19 mouse cellular contexts compared by ENCODE assay signal in genomic region chr9:34492121-34492520, GRCm38 (mm10). TPM values are rescaled to one million over a fixed set of nuclear protein-coding genes. Genes with fewer than 3 reads are reported as not detected.
DNase-seq lines count a peak whose midpoint lies in the region; ATAC-seq and TF ChIP-seq lines count a peak whose summit lies in the region.
"Had no signal": no experiment of that assay in that cellular context is flagged by ENCODE, and none has a peak within 500 bp of the region (broad histone marks: within the 10 kb centered on the region; RNA-seq: fewer than 3 reads in every experiment).

No protein-coding gene starts in this region.

- peaks cover 19% of the 10 kb centered on the region; the same call in 1 of the 2 replicates for H3K27me3 ChIP-seq in hindbrain, embryonic 14.5 days (ENCODE audit: control insufficient read depth, insufficient read depth, low read length)
- H3K27me3 ChIP-seq in hindbrain, embryonic 10.5 days (ENCODE audit: insufficient read depth, poor library complexity, severe bottlenecking) = peaks cover 54% of the 10 kb centered on the region
- H3K27me3 ChIP-seq in hindbrain, postnatal 0 days (ENCODE audit: insufficient read depth, low read length) = no peaks in the 10 kb centered on the region
- H3K27me3 ChIP-seq in liver, postnatal 0 days (ENCODE audit: insufficient read depth, low read length) = peaks cover 45% of the 10 kb centered on the region
- H3K27me3 ChIP-seq: Patski had no signal

- peak overlapping the region; percentile 67; the same call in 1 of the 2 replicates for H3K4me3 ChIP-seq in hindbrain, embryonic 14.5 days (replicated peaks; ENCODE audit: low read length)
- H3K4me3 ChIP-seq in hindbrain, embryonic 10.5 days = no peak overlapping the region
- peak overlapping the region; percentile 14; the same call in 1 of the 2 replicates for H3K4me3 ChIP-seq in hindbrain, postnatal 0 days (ENCODE audit: low read length)
- no peak overlapping the region for H3K4me3 ChIP-seq in liver, postnatal 0 days (ENCODE audit: low read depth, low read length)
- H3K4me3 ChIP-seq: megakaryocyte, embryonic 14.5 days; myocyte had no signal

- H3K4me1 ChIP-seq in hindbrain, embryonic 14.5 days (replicated peaks; ENCODE audit: control insufficient read depth, insufficient read depth, low read length) = peaks cover 26% of the 10 kb centered on the region
- H3K4me1 ChIP-seq in hindbrain, embryonic 10.5 days (replicated peaks) = peaks cover 27% of the 10 kb centered on the region
- H3K4me1 ChIP-seq in hindbrain, postnatal 0 days (ENCODE audit: insufficient read depth, low read length) = peaks cover 5% of the 10 kb centered on the region; the same call in 1 of the 2 replicates
- no peaks in the 10 kb centered on the region; the same call in 1 of the 2 replicates for H3K4me1 ChIP-seq in liver, postnatal 0 days (ENCODE audit: insufficient read depth)

- no peak for DNase-seq in hindbrain, embryonic 14.5 days (ENCODE audit: low spot score)
- DNase-seq in hindbrain, embryonic 10.5 days (ENCODE audit: low spot score) = no peak
- DNase-seq in cerebellum, adult 18-20 months = peak; percentile 77 to 83
- DNase-seq in cerebellum, postnatal 10 days = peak; percentile 73 to 87
- peak; percentile 42 for DNase-seq in hindbrain, postnatal 0 days (ENCODE audit: low spot score)
- no peak for DNase-seq in kidney, postnatal 14 days
- no peak for DNase-seq in liver, postnatal 0 days
- no peak for DNase-seq in thymus, postnatal 10 days (ENCODE audit: low spot score in 2 of 2)
- DNase-seq: adrenal gland, postnatal 14 days; gastrocnemius, postnatal 25 days; kidney, adult 2 months; kidney, postnatal 36 days; layer of hippocampus, adult 9-11 months; lung, postnatal 14 days; thymus, adult 2 months had no signal

- no peaks in the 10 kb centered on the region for H3K9me3 ChIP-seq in hindbrain, embryonic 14.5 days (ENCODE audit: control insufficient read depth, low read length)
- no peaks in the 10 kb centered on the region for H3K9me3 ChIP-seq in hindbrain, embryonic 10.5 days
- H3K9me3 ChIP-seq in hindbrain, postnatal 0 days (ENCODE audit: low read length) = no peaks in the 10 kb centered on the region
- no peaks in the 10 kb centered on the region for H3K9me3 ChIP-seq in liver, postnatal 0 days (ENCODE audit: low read length)
- H3K9me3 ChIP-seq: megakaryocyte, embryonic 14.5 days had no signal

- H3K27ac ChIP-seq in hindbrain, embryonic 14.5 days = no peak overlapping the region
- no peak overlapping the region for H3K27ac ChIP-seq in hindbrain, embryonic 10.5 days
- H3K27ac ChIP-seq in hindbrain, postnatal 0 days = no peak overlapping the region
- no peak overlapping the region for H3K27ac ChIP-seq in liver, postnatal 0 days (ENCODE audit: low read depth)

- 39% methylated on average over 3 of the region's 3 CpGs for WGBS in hindbrain, embryonic 14.5 days
- 49% methylated on average over 3 of the region's 3 CpGs for WGBS in hindbrain, embryonic 10.5 days
- WGBS in hindbrain, postnatal 0 days = 29% methylated on average over 3 of the region's 3 CpGs
- WGBS in liver, postnatal 0 days (ENCODE audit: insufficient replicate concordance) = 58% methylated on average over 3 of the region's 3 CpGs

- ATAC-seq in hindbrain, embryonic 14.5 days (ENCODE audit: low FRiP score) = no peak
- no peak for ATAC-seq in hindbrain, postnatal 0 days
- no peak for ATAC-seq in liver, postnatal 0 days
- ATAC-seq: activated CD4-positive, CD25-positive, alpha-beta regulatory T cell, adult 4 months; Patski had no signal

- H3K36me3 ChIP-seq in hindbrain, embryonic 14.5 days (replicated peaks; ENCODE audit: control insufficient read depth, insufficient read depth) = no peaks in the 10 kb centered on the region
- H3K36me3 ChIP-seq in hindbrain, embryonic 10.5 days = no peaks in the 10 kb centered on the region
- H3K36me3 ChIP-seq in hindbrain, postnatal 0 days (ENCODE audit: insufficient read depth, low read length) = no peaks in the 10 kb centered on the region
- H3K36me3 ChIP-seq in liver, postnatal 0 days (replicated peaks; ENCODE audit: insufficient read depth, low read length) = no peaks in the 10 kb centered on the region

- TF ChIP-seq EP300 in liver, postnatal 0 days (IDR thresholded peaks at IDR 0.05; ENCODE audit: low read depth) = no peak

- no peak for TF ChIP-seq CTCF in hindbrain, postnatal 0 days (IDR thresholded peaks at IDR 0.05; ENCODE audit: low read depth)
- TF ChIP-seq CTCF in liver, postnatal 0 days (IDR thresholded peaks at IDR 0.05; ENCODE audit: low read depth) = no peak

- H3K4me2 ChIP-seq in hindbrain, embryonic 14.5 days (replicated peaks) = peak overlapping the region; percentile 66
- H3K4me2 ChIP-seq in hindbrain, postnatal 0 days (ENCODE audit: low read depth, low read length) = peak overlapping the region; percentile 75
- H3K4me2 ChIP-seq in liver, postnatal 0 days (ENCODE audit: low read depth, low read length) = no peak overlapping the region

- no peak overlapping the region for H3K9ac ChIP-seq in hindbrain, embryonic 14.5 days
- no peak overlapping the region for H3K9ac ChIP-seq in hindbrain, postnatal 0 days (replicated peaks; ENCODE audit: low read length)
- no peak overlapping the region for H3K9ac ChIP-seq in liver, postnatal 0 days (replicated peaks)

RNA-seq across cellular contexts. Expression of gene Kirrel3, which starts 6.4 kb away (rescaled TPM):
- polyA plus RNA-seq in hindbrain, embryonic 14.5 days (2014; fragmentation: Nextera tagmentation; extraction: Ambion mirVana) = 38.8 and 41.8 TPM in 2 replicates
- 6.6 and 9.8 TPM in 2 replicates for polyA plus RNA-seq in hindbrain, embryonic 10.5 days (2016; fragmentation: Nextera tagmentation; extraction: Ambion mirVana)
- 34.9 and 40.6 TPM in 2 replicates for total RNA-seq in hindbrain, postnatal 0 days (2014; rRNA removed)
- 44.5 and 44.9 TPM in 2 replicates for polyA plus RNA-seq in hindbrain, postnatal 0 days (2015; fragmentation: Nextera tagmentation; extraction: Ambion mirVana)
- polyA plus RNA-seq in liver, postnatal 0 days (2015; fragmentation: Nextera tagmentation; extraction: Ambion mirVana) = 0.07 TPM in 1 of 2 replicates, not detected in the other
- polyA plus RNA-seq: activated CD4-positive, CD25-positive, alpha-beta regulatory T cell, adult 4 months had no signal

Comparison
In these comparisons a context has a peak if more than half of its experiments do, and no peak if none do; other contexts are left out.
1. DNase-seq: peak in cerebellum, adult 18-20 months (2 of 2), cerebellum, postnatal 10 days (2 of 2) and hindbrain, postnatal 0 days (single experiment); none in hindbrain, embryonic 14.5 days (single experiment), hindbrain, embryonic 10.5 days (single experiment), kidney, postnatal 14 days (single experiment), liver, postnatal 0 days (single experiment) and thymus, postnatal 10 days (0 of 2).
2. H3K4me3 ChIP-seq: peak in hindbrain, embryonic 14.5 days (single experiment) and hindbrain, postnatal 0 days (single experiment); none in hindbrain, embryonic 10.5 days (single experiment) and liver, postnatal 0 days (single experiment).